Mouse (Mus musculus) CH12.LX (cell line): ENCODE data around the gene Ndufb2. TPM values are rescaled to one million over a fixed set of nuclear protein-coding genes. Genes with fewer than 3 reads are reported as not detected.

ENCODE experiments used
- DNase-seq: peaks from one replicate; pipeline ENCODE4 v3.0.0-alpha.2; 2013; ENCODE audit errors: extremely low read depth
- H3K27ac ChIP-seq: 2 replicates; pipeline ENCODE4 v1.5.1; 2012; ENCODE audit warnings: low read depth, mild to moderate bottlenecking, control low read depth, moderate library complexity; ENCODE audit not compliant: insufficient read depth
- H3K27me3 ChIP-seq: replicated peaks from 2 replicates; pipeline ENCODE3; 2012; ENCODE audit warnings: inconsistent platforms
- H3K36me3 ChIP-seq, 2 experiments: replicated peaks in 1 of 2; 2 replicates each; pipeline versions ENCODE3 to v1.6.1; 2012; ENCODE audit warnings: inconsistent platforms in 1 of 2, low read length in 1 of 2, mild to moderate bottlenecking in 1 of 2, mixed read lengths in 1 of 2, moderate library complexity in 1 of 2; ENCODE audit not compliant: control insufficient read depth in 1 of 2, insufficient read depth in 1 of 2
- H3K4me1 ChIP-seq, 2 experiments: 2 replicates each; pipeline ENCODE4 v1.6.1; 2012; ENCODE audit warnings: inconsistent platforms in 1 of 2, moderate library complexity in 1 of 2; ENCODE audit not compliant: insufficient read depth in 2 of 2, control insufficient read depth in 1 of 2
- H3K4me2 ChIP-seq: 2 replicates; pipeline ENCODE4 v1.6.1; 2012; ENCODE audit warnings: low read depth, mild to moderate bottlenecking, control low read depth; ENCODE audit not compliant: poor library complexity, insufficient read depth, severe bottlenecking
- H3K4me3 ChIP-seq, 3 experiments: fragments of 150-350 bp in 1 of 3; sonication (generic) in 1 of 3; replicated peaks in 1 of 3; 2 replicates each; pipeline versions ENCODE3 to v1.5.1; 2011 to 2012; ENCODE audit warnings: low read depth in 2 of 3, low read length in 2 of 3, mild to moderate bottlenecking in 2 of 3, moderate library complexity in 2 of 3, control low read depth in 1 of 3, improper control_type of control experiment in 1 of 3, inconsistent platforms in 1 of 3, mixed read lengths in 1 of 3; ENCODE audit not compliant: poor library complexity in 1 of 3
- H3K79me2 ChIP-seq: replicated peaks from 2 replicates; pipeline ENCODE4 v1.6.1; 2012; ENCODE audit warnings: mild to moderate bottlenecking, moderate library complexity; ENCODE audit not compliant: control insufficient read depth, poor library complexity, insufficient read depth, severe bottlenecking; ENCODE audit errors: extremely low read depth
- H3K9ac ChIP-seq: 2 replicates; pipeline ENCODE4 v1.6.1; 2012; ENCODE audit warnings: low read depth, mild to moderate bottlenecking, control low read depth, moderate library complexity; ENCODE audit not compliant: insufficient read depth
- H3K9me3 ChIP-seq: replicated peaks from 2 replicates; pipeline ENCODE3; 2012; ENCODE audit warnings: low read length, inconsistent platforms, mixed read lengths
- BHLHE40 ChIP-seq: IDR thresholded peaks from 2 replicates; pipeline ENCODE4 v1.6.1; 2011; ENCODE audit warnings: mild to moderate bottlenecking, low read depth, low read length, improper control_type of control experiment
- CHD2 ChIP-seq: IDR thresholded peaks from 2 replicates; pipeline ENCODE4 v1.6.1; 2011; ENCODE audit warnings: low read length, improper control_type of control experiment
- CTCF ChIP-seq, 2 experiments: IDR thresholded peaks in 1 of 2; conservative IDR thresholded peaks in 1 of 2; 2 replicates each; pipeline ENCODE4 v1.5.1; 2011 to 2012; ENCODE audit warnings: low read depth in 2 of 2, low read length in 2 of 2, improper control_type of control experiment in 1 of 2, inconsistent platforms in 1 of 2, mild to moderate bottlenecking in 1 of 2, moderate library complexity in 1 of 2
- ELF1 ChIP-seq: IDR thresholded peaks from 2 replicates; pipeline ENCODE4 v1.6.1; 2014; ENCODE audit warnings: low read depth, mild to moderate bottlenecking, inconsistent platforms, low read length, improper control_type of control experiment
- EP300 ChIP-seq: IDR thresholded peaks from 2 replicates; pipeline ENCODE4 v1.6.1; 2011; ENCODE audit warnings: low read length, improper control_type of control experiment
- ETS1 ChIP-seq: conservative IDR thresholded peaks from 2 replicates; pipeline ENCODE4 v1.6.1; 2012; ENCODE audit warnings: low read depth, mild to moderate bottlenecking, inconsistent platforms, low read length, improper control_type of control experiment, moderate library complexity
- GABPA ChIP-seq: IDR thresholded peaks from 2 replicates; pipeline ENCODE4 v1.6.1; 2012; ENCODE audit warnings: low read depth, low read length, improper control_type of control experiment, inconsistent platforms; ENCODE audit not compliant: insufficient replicate concordance
- HCFC1 ChIP-seq: IDR thresholded peaks from 2 replicates; pipeline ENCODE4 v1.6.1; 2012; ENCODE audit warnings: low read depth, mild to moderate bottlenecking, inconsistent platforms, low read length, improper control_type of control experiment
- KAT2A ChIP-seq: IDR thresholded peaks from 2 replicates; pipeline ENCODE4 v1.6.1; 2012; ENCODE audit warnings: low read length, improper control_type of control experiment, inconsistent platforms; ENCODE audit not compliant: insufficient replicate concordance
- MAZ ChIP-seq: IDR thresholded peaks from 2 replicates; pipeline ENCODE4 v1.6.1; 2012; ENCODE audit warnings: low read depth, mild to moderate bottlenecking, inconsistent platforms, low read length, improper control_type of control experiment, moderate library complexity
- MEF2A ChIP-seq: IDR thresholded peaks from 2 replicates; pipeline ENCODE4 v1.6.1; 2014; ENCODE audit warnings: low read depth, mild to moderate bottlenecking, inconsistent platforms, low read length, improper control_type of control experiment, borderline replicate concordance
- MYC ChIP-seq: IDR thresholded peaks from 2 replicates; pipeline ENCODE4 v1.6.1; 2011; ENCODE audit warnings: low read depth, mild to moderate bottlenecking, improper control_type of control experiment, low read length
- PAX5 ChIP-seq: IDR thresholded peaks from 2 replicates; pipeline ENCODE4 v1.6.1; 2012; ENCODE audit warnings: low read length, inconsistent platforms, mixed read lengths
- POLR2AphosphoS2 ChIP-seq: IDR thresholded peaks from 2 replicates; pipeline ENCODE4 v1.6.1; 2011; ENCODE audit warnings: low read depth, low read length, improper control_type of control experiment
- RAD21 ChIP-seq: IDR thresholded peaks from 2 replicates; pipeline ENCODE4 v1.6.1; 2011; ENCODE audit warnings: low read depth, mild to moderate bottlenecking, low read length, improper control_type of control experiment, moderate library complexity
- TBP ChIP-seq: conservative IDR thresholded peaks from 2 replicates; pipeline ENCODE4 v1.6.1; 2011; ENCODE audit warnings: low read depth, low read length, improper control_type of control experiment
- TCF12 ChIP-seq: IDR thresholded peaks from 2 replicates; pipeline ENCODE4 v1.6.1; 2014; ENCODE audit warnings: low read depth, mild to moderate bottlenecking, inconsistent platforms, low read length, improper control_type of control experiment
- USF1 ChIP-seq: IDR thresholded peaks from 2 replicates; pipeline ENCODE4 v1.6.1; 2014; ENCODE audit warnings: low read depth, mild to moderate bottlenecking, inconsistent platforms, low read length, improper control_type of control experiment
- ZKSCAN1 ChIP-seq: IDR thresholded peaks from 2 replicates; pipeline ENCODE4 v1.6.1; 2012; ENCODE audit warnings: low read depth, inconsistent platforms, low read length, improper control_type of control experiment, borderline replicate concordance
- ZMIZ1 ChIP-seq: IDR thresholded peaks from 2 replicates; pipeline ENCODE4 v1.6.1; 2012; ENCODE audit warnings: low read depth, mild to moderate bottlenecking, inconsistent platforms, low read length, improper control_type of control experiment
- dilution Hi-C: fragments of 300-500 bp; cut with MboI; formaldehyde crosslinking; loops from 2 replicates; pipeline ENCODE4 v1.14.3; 2020; ENCODE audit warnings: low sequenced_read_pairs; ENCODE audit not compliant: extremely low pct_unique_long_range_greater_than_20kb, extremely low pct_ligation_motif_present
- in situ Hi-C: fragments of 300-500 bp; cut with MboI; formaldehyde crosslinking; loops from 3 replicates; pipeline ENCODE4 v1.14.3; 2019; ENCODE audit warnings: low sequenced_read_pairs, low pct_ligation_motif_present, low pct_unique_long_range_greater_than_20kb, mixed read lengths
- polyA plus RNA-seq: library from polyadenylated mRNA; unstranded; fragments of >175 nt; gene quantifications from 2 replicates; pipeline ENCODE4 v1.2.1, GENCODE M21; 2012; ENCODE audit warnings: low read depth; ENCODE audit not compliant: insufficient read length
- total RNA-seq, 2 experiments: library from RNA; depleted of rRNA; stranded (reverse); fragments of 300-350 nt in 1 of 2; fragments of >200 nt in 1 of 2; gene quantifications; 2 replicates each; pipeline ENCODE4 v1.2.3; 2012 to 2014

Ndufb2 gene
- total and polyA plus RNA-seq, 3 experiments, result 90.9 to 225 (median 162) TPM

GRCm38 (mm10) chr6:39604565-39604964 is 12.2 kb downstream of the Ndufb2 start:
- no peak overlapping the region for H3K4me3 ChIP-seq
- peaks cover 27 to 66% of the 10 kb centered on the region in 2 experiments for H3K36me3 ChIP-seq
- TF ChIP-seq GABPA, result no peak
- TF ChIP-seq BHLHE40, result no peak
- TF ChIP-seq EP300, result no peak
- no peak for TF ChIP-seq CHD2
- TF ChIP-seq HCFC1, result no peak
- TF ChIP-seq ELF1, result no peak
- TF ChIP-seq USF1, result no peak
- no peak for TF ChIP-seq POLR2AphosphoS2
- TF ChIP-seq TBP, result no peak
- TF ChIP-seq ZMIZ1, result no peak
- TF ChIP-seq CTCF (conservative IDR thresholded peaks at IDR 0.05 in 1 of 2, IDR thresholded peaks at IDR 0.05 in 1 of 2; ENCODE audit: low read depth in 2 of 2, low read length in 2 of 2), result no peak
- in situ Hi-C loops (no loop called here), dilution Hi-C loops (no loop called here)
- H3K79me2 ChIP-seq, result no peaks in the 10 kb centered on the region
- no peaks in the 10 kb centered on the region for H3K27me3 ChIP-seq
- no peak for DNase-seq
- no peaks in the 10 kb centered on the region for H3K9me3 ChIP-seq
- H3K9ac ChIP-seq, result no peak overlapping the region
- H3K4me1 ChIP-seq, result peaks cover 0 to 7% of the 10 kb centered on the region in 2 experiments; a peak in 1 of 4 replicates
- H3K4me2 ChIP-seq, result no peak overlapping the region
- H3K27ac ChIP-seq, result no peak overlapping the region

- Histone ChIP-seq H3K4me1 (peaks cover 0 to 7% of the 10 kb centered on the region in 2 experiments; a peak in 1 of 4 replicates), H3K27me3 (no peaks in the 10 kb centered on the region), H3K27ac (no peak overlapping the region), H3K9me3 (no peaks in the 10 kb centered on the region), H3K4me2 (no peak overlapping the region), H3K9ac (no peak overlapping the region), H3K4me3 (no peak overlapping the region), H3K79me2 (no peaks in the 10 kb centered on the region), H3K36me3 (peaks cover 20 to 61% of the 10 kb centered on the region in 2 experiments)
- TF ChIP-seq HCFC1, result no peak
- TF ChIP-seq ETS1, result no peak
- TF ChIP-seq MAZ, result no peak
- TF ChIP-seq RAD21, result no peak
- no peak for TF ChIP-seq TCF12
- TF ChIP-seq ZKSCAN1, result no peak
- TF ChIP-seq MYC, result no peak
- no peak for TF ChIP-seq MEF2A
- no peak for TF ChIP-seq POLR2AphosphoS2
- TF ChIP-seq PAX5, result no peak
- TF ChIP-seq KAT2A, result no peak
- in situ Hi-C loops (no loop called here), dilution Hi-C loops (no loop called here)
- no peak for DNase-seq
These were observed 13.7 kb downstream of the Ndufb2 start for GRCm38 (mm10) chr6:39606056-39606455.
